Mouse (Mus musculus) bone marrow, adult 2 months (tissue): ENCODE data around the gene Amz1. TPM values are rescaled to one million over a fixed set of nuclear protein-coding genes. Genes with fewer than 3 reads are reported as not detected.

Experiments
- H3K27ac ChIP-seq: fragments of 200-500 bp; 2 replicates; pipeline ENCODE4 v1.5.1; 2012; ENCODE audit warnings: low read depth, mild to moderate bottlenecking, control low read depth, inconsistent platforms, low read length; ENCODE audit not compliant: control insufficient read depth, poor library complexity, insufficient read depth
- H3K4me1 ChIP-seq: fragments of 200-500 bp; 2 replicates; pipeline ENCODE4 v1.6.1; 2011; ENCODE audit warnings: low read length; ENCODE audit not compliant: control insufficient read depth, insufficient read depth
- H3K4me3 ChIP-seq: fragments of 200-500 bp; replicated peaks from 2 replicates; pipeline ENCODE3; 2011; ENCODE audit warnings: mild to moderate bottlenecking, low read depth, low read length, control low read depth; ENCODE audit not compliant: control insufficient read depth
- CTCF ChIP-seq: fragments of 200-500 bp; IDR thresholded peaks from 2 replicates; pipeline ENCODE4 v1.5.1; 2011; ENCODE audit warnings: low read length, control low read depth; ENCODE audit not compliant: control insufficient read depth, insufficient read depth
- POLR2A ChIP-seq: fragments of 200-500 bp; IDR thresholded peaks from 2 replicates; pipeline ENCODE4 v1.6.1; 2011; ENCODE audit warnings: low read depth, mild to moderate bottlenecking, control low read depth, low read length, borderline replicate concordance; ENCODE audit not compliant: control insufficient read depth
- WGBS: fragments of 180-500 bp; shearing (Covaris S2); methylation state at CpG from one replicate; pipeline ENCODE4 v1.1.7; 2018; 5-methylcytosine and 5-hydroxymethylcytosine counted together
- polyA plus RNA-seq: library from polyadenylated mRNA; stranded (reverse); fragments of >200 nt; gene quantifications from 2 replicates; pipeline ENCODE4 v1.2.4, GENCODE M21; 2011; ENCODE audit warnings: low replicate concordance; ENCODE audit not compliant: missing spikeins, insufficient read depth, insufficient read length

Gene Amz1
- polyA plus RNA-seq, 1 experiment = 2.7 TPM

- TF ChIP-seq CTCF (no peak), POLR2A (no peak)
- H3K4me1 ChIP-seq = no peaks in the 10 kb centered on the region; the same call in 1 of the 2 replicates
- no peak overlapping the region for H3K4me3 ChIP-seq
- no peak overlapping the region for H3K27ac ChIP-seq
- 88% methylated on average over 4 of the region's 4 CpGs for WGBS
These were observed 51.2 kb downstream of the Amz1 start for GRCm38 (mm10) chr5:140775111-140775510.

GRCm38 (mm10) chr5:140776968-140777367 is 53.0 kb downstream of the Amz1 start:
- peaks cover 1% of the 10 kb centered on the region; the same call in 1 of the 2 replicates for H3K4me1 ChIP-seq
- 49% methylated on average over 9 of the region's 9 CpGs for WGBS
- H3K4me3 ChIP-seq = no peak overlapping the region
- H3K27ac ChIP-seq = no peak overlapping the region
- TF ChIP-seq POLR2A (no peak), CTCF (no peak)

- Histone ChIP-seq H3K4me3 (no peak overlapping the region), H3K4me1 (peaks cover 8% of the 10 kb centered on the region; the same call in 1 of the 2 replicates), H3K27ac (no peak overlapping the region)
- WGBS = 35% methylated on average over 5 of the region's 5 CpGs
- TF ChIP-seq CTCF = no peak
- no peak for TF ChIP-seq POLR2A
These were observed 57.2 kb downstream of the Amz1 start for GRCm38 (mm10) chr5:140781122-140781521.

- H3K27ac ChIP-seq = no peak overlapping the region
- no peak overlapping the region for H3K4me3 ChIP-seq
- H3K4me1 ChIP-seq = peaks cover 9% of the 10 kb centered on the region; the same call in 1 of the 2 replicates
- 60% methylated on average over 8 of the region's 8 CpGs for WGBS
- TF ChIP-seq POLR2A (no peak), CTCF (no peak)
These were observed 58.1 kb downstream of the Amz1 start for GRCm38 (mm10) chr5:140781886-140782572.

GRCm38 (mm10) chr5:140783577-140783976 is 59.6 kb downstream of the Amz1 start:
- H3K27ac ChIP-seq = no peak overlapping the region
- H3K4me1 ChIP-seq = peaks cover 11% of the 10 kb centered on the region; the same call in 1 of the 2 replicates
- H3K4me3 ChIP-seq = no peak overlapping the region
- 73% methylated on average over 4 of the region's 4 CpGs for WGBS
- TF ChIP-seq CTCF (peak; percentile 27; the same call in 1 of the 2 replicates), POLR2A (no peak)

GRCm38 (mm10) chr5:140784288-140784687 is 60.4 kb downstream of the Amz1 start:
- peaks cover 11% of the 10 kb centered on the region; the same call in 1 of the 2 replicates for H3K4me1 ChIP-seq
- 0 out of 2 replicates have a peak overlapping the region, but pooled peaks have one; percentile 28 for H3K27ac ChIP-seq
- H3K4me3 ChIP-seq = no peak overlapping the region
- 43% methylated on average over 6 of the region's 6 CpGs for WGBS
- TF ChIP-seq POLR2A = no peak
- TF ChIP-seq CTCF = no peak

GRCm38 (mm10) chr5:140785240-140785872 is 61.4 kb downstream of the Amz1 start:
- Histone ChIP-seq H3K4me3 (no peak overlapping the region), H3K4me1 (peaks cover 11% of the 10 kb centered on the region; the same call in 1 of the 2 replicates), H3K27ac (no peak overlapping the region)
- 86% methylated on average over 13 of the region's 13 CpGs for WGBS
- TF ChIP-seq CTCF (no peak), POLR2A (no peak)

- no peak for TF ChIP-seq CTCF
- TF ChIP-seq POLR2A = no peak
- Histone ChIP-seq H3K4me3 (no peak overlapping the region), H3K27ac (no peak overlapping the region), H3K4me1 (peaks cover 10% of the 10 kb centered on the region; the same call in 1 of the 2 replicates)
These were observed 65.6 kb downstream of the Amz1 start for GRCm38 (mm10) chr5:140789561-140789960.
